Mouse (Mus musculus) heart, embryonic 13.5 days (tissue): ENCODE results near the gene Gtf3c5. TPM values are rescaled to one million over a fixed set of nuclear protein-coding genes. Genes with fewer than 3 reads are reported as not detected.

ENCODE experiments used
- ATAC-seq: fragments of 200-750 bp; cut with Nextera tagmentation; 2 replicates; pipeline ENCODE4 v1.8.0; 2017; ENCODE audit warnings: moderate TSS enrichment; ENCODE audit not compliant: insufficient number of reproducible peaks, low FRiP score, low TSS enrichment; ENCODE audit errors: extremely low read depth
- H3K27ac ChIP-seq: fragments of 300-500 bp; sonication (generic); replicated peaks from 2 replicates; pipeline ENCODE4 v1.5.1; 2015; ENCODE audit warnings: moderate library complexity, mild to moderate bottlenecking, inconsistent platforms
- H3K27me3 ChIP-seq: fragments of 300-500 bp; sonication (generic); replicated peaks from 2 replicates; pipeline ENCODE4 v1.6.1; 2015; ENCODE audit warnings: mild to moderate bottlenecking, inconsistent platforms
- H3K36me3 ChIP-seq: fragments of 300-500 bp; sonication (generic); 2 replicates; pipeline ENCODE4 v1.6.1; 2015; ENCODE audit warnings: mild to moderate bottlenecking, inconsistent platforms
- H3K4me1 ChIP-seq: fragments of 300-500 bp; sonication (generic); 2 replicates; pipeline ENCODE4 v1.6.1; 2015; ENCODE audit warnings: inconsistent platforms
- H3K4me2 ChIP-seq: fragments of 300-500 bp; sonication (generic); 2 replicates; pipeline ENCODE4 v1.6.1; 2015; ENCODE audit warnings: inconsistent platforms, mild to moderate bottlenecking, moderate library complexity
- H3K4me3 ChIP-seq: fragments of 300-500 bp; sonication (generic); 2 replicates; pipeline ENCODE4 v1.5.1; 2015; ENCODE audit warnings: moderate library complexity, mild to moderate bottlenecking, inconsistent platforms
- H3K9ac ChIP-seq: fragments of 300-500 bp; sonication (generic); 2 replicates; pipeline ENCODE4 v1.6.1; 2015; ENCODE audit warnings: inconsistent platforms, mild to moderate bottlenecking, moderate library complexity
- H3K9me3 ChIP-seq: fragments of 300-500 bp; sonication (generic); 2 replicates; pipeline ENCODE4 v1.6.1; 2016; ENCODE audit warnings: inconsistent platforms
- WGBS: fragments of 180-500 bp; shearing (Covaris S2); methylation state at CpG from one replicate; pipeline ENCODE4 v1.1.7; 2015; ENCODE audit warnings: mixed read lengths; 5-methylcytosine and 5-hydroxymethylcytosine counted together
- polyA plus RNA-seq: library from polyadenylated mRNA; unstranded; fragments of >200 nt; fragmentation: Nextera tagmentation; extraction: Ambion mirVana; gene quantifications from 2 replicates; pipeline ENCODE4 v1.2.1, GENCODE M21; 2015

Gtf3c5 gene
- polyA plus RNA-seq, 1 experiment from 2014 or later = 29.8 TPM

DNA sequence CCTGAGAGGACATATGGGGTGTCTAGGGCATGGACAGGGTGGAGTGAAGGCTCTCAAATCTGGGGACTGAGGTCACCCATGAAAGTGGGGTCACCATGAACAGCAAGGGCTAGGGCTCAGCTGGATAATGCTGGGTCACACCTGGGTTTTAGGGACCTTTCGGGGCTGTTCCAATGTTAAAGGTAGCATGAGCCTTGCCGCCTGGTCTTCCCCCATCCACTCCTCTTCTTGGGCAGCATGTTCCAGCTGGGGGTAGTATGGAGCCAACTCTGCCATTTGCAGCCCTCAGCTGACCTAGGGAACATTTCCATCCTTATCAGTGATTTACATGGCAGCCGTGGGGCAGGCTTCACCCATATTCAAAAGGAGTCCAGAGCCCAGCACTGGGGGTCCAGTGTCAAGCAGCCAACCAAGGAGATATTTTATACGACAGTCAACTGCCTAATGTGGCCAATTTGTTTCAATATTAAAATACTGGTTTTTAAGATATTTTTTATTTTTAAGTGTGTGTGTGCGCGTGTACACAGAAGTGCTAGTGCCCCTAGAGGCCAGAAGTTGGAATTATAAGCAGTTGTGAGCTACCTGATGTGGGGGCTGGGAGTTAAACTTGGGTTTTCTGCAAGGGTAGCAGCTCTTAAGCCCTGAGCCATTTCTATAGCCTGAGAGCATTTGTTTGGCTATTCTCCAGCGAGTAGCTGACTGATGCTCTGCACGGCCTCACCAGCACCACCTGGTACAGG is 23.2 kb upstream of the Gtf3c5 start:
- ATAC-seq = no peak

DNA sequence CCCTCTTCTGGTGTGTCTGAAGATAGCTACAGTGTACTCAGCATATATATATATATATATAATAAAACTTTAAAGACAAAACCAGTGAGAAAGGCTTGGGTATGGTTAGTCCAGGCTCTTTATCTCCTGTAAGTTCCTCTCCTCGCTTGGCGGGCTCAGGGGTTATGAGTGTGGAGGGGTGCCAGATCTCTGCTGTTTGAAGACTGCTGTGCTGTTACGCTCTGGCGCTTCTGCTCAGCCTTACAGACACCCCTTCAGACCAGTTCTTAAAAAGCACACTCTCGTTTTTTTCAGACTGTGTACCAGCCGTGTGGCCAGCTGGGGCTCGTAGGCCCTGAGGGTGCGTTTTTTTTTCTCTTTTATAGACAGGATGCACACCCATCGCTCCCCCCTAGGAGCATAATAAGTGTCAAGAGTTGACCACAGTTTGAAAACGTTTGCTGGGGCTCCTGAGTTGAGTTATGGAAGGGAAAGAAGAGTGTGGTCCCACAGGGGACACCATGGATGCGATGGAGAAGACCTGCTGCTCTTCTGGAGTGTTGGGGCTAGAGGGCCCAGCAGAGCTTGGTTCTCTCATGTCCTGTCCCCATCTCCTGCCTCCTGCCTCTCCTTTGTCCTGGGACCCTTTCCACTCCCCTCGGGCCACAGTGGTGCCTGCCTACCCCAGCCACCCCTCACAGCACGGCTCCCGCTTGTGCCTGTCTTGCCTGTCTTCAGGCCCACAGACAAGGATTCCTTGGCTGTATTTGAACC is 22.4 kb upstream of the Gtf3c5 start:
- WGBS = 73% methylated on average over 14 of the region's 14 CpGs
- Histone ChIP-seq H3K27ac (no peak overlapping the region), H3K27me3 (no peaks in the 10 kb centered on the region), H3K4me3 (no peak overlapping the region), H3K9ac (no peak overlapping the region), H3K36me3 (no peaks in the 10 kb centered on the region), H3K9me3 (no peaks in the 10 kb centered on the region), H3K4me1 (peaks cover 32% of the 10 kb centered on the region), H3K4me2 (no peak overlapping the region)
- no peak for ATAC-seq

More for the DNA sequence above, 23.2 kb upstream of the Gtf3c5 start:
- Histone ChIP-seq H3K4me3 (no peak overlapping the region), H3K9me3 (no peaks in the 10 kb centered on the region), H3K4me2 (no peak overlapping the region), H3K4me1 (peaks cover 29% of the 10 kb centered on the region), H3K9ac (no peak overlapping the region), H3K27ac (no peak overlapping the region), H3K27me3 (no peaks in the 10 kb centered on the region), H3K36me3 (no peaks in the 10 kb centered on the region)
- WGBS = 57% methylated on average over 8 of the region's 8 CpGs

DNA sequence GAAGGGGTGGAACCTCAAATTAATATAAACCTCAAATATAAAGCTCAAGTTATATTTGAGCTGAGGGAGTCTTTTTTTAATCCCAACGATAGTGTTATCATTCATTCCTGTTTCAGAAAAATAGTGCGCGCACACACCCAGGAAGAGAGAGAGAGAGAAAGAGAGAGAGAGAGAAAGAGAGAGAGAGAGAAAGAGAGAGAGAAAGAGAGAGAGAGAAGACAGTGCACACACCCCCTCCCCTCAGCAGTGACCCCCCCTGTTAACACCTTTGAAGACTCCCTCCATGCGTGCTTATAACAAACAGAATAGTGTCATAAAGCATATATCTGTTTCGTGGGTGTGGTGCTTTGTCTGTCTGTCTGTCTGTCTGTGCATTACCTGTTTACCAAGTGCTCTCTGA is 20.0 kb upstream of the Gtf3c5 start:
- Histone ChIP-seq H3K9ac (no peak overlapping the region), H3K36me3 (no peaks in the 10 kb centered on the region), H3K4me1 (peaks cover 48% of the 10 kb centered on the region), H3K27ac (no peak overlapping the region), H3K4me2 (no peak overlapping the region), H3K9me3 (no peaks in the 10 kb centered on the region), H3K4me3 (no peak overlapping the region), H3K27me3 (no peaks in the 10 kb centered on the region)
- no peak for ATAC-seq
- 83% methylated on average over 5 of the region's 5 CpGs for WGBS

DNA sequence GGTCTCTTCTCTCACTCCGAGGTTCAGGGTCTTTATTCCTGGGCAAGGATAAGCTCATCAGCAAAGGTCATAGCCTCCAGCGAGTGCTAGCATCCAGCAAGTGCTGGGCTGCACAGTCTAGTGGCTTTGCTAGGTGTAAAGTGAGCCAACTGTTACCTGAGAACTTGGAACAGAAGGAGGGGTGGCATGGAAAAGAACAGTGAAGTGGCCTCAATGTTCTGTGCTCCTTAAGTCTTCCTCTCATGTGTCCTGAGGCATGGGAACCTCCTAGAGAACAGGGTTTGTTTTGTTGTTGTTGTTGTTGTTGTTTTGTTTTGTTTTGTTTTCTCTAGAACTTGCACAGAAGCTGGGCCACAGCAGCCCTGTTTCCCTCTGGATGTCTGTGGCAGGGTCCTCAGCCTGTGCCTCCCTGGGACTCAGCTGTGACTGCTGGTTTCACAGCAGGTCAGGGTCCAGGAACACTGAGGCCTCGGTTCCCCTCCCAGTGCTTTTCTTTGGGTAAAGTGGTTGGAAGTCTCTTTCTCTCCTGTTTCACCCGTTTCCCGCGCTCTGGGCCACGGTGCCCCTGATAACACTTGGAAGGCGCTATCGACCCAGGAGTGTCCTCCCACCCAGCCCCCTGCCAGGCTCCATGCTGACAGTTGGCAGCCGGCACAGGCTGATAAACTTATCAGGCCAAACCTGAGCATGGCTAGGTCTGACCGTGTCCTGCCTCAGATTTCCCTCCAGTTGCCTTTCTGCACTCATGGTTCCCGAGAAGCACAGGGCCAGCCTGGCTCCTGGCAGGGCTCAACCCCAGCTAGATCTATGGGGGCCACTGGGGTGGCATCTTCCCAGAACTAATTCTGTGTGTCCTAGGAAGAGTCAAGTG is 18.4 kb upstream of the Gtf3c5 start:
- peaks cover 3% of the 10 kb centered on the region; the same call in 1 of the 2 replicates for H3K9me3 ChIP-seq
- peak overlapping the region; percentile 45 for H3K9ac ChIP-seq
- no peak overlapping the region for H3K4me3 ChIP-seq
- 7% methylated on average over 12 of the region's 12 CpGs for WGBS
- H3K4me1 ChIP-seq = peaks cover 55% of the 10 kb centered on the region
- no peaks in the 10 kb centered on the region for H3K27me3 ChIP-seq
- peak; percentile 26 for ATAC-seq
- H3K27ac ChIP-seq = peak overlapping the region; percentile 65
- no peaks in the 10 kb centered on the region for H3K36me3 ChIP-seq
- H3K4me2 ChIP-seq = peak overlapping the region; percentile 33

DNA sequence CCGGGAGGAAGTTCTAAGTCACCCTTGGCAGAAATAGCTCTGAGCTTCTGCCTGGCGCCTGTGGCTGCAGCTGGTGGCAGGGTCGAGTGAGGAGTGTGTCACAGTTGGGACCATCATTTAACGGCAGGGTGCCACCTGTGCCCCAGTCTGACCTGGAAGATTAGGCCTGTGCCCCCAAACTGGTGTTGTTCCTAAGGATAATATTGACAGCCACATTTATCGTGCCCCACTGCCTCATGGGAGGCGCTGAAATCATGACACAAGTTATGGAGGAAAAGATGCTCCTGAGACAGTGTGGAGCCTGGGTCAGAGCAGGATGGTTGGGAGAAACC is 16.0 kb upstream of the Gtf3c5 start:
- H3K4me1 ChIP-seq = peaks cover 46% of the 10 kb centered on the region
- peak overlapping the region; percentile 52 for H3K27ac ChIP-seq
- H3K36me3 ChIP-seq = no peaks in the 10 kb centered on the region
- ATAC-seq = no peak
- H3K9me3 ChIP-seq = peaks cover 3% of the 10 kb centered on the region; the same call in 1 of the 2 replicates
- H3K27me3 ChIP-seq = no peaks in the 10 kb centered on the region
- 42% methylated on average over 6 of the region's 6 CpGs for WGBS
- H3K9ac ChIP-seq = 0 out of 2 replicates have a peak overlapping the region, but pooled peaks have one; percentile 10
- H3K4me3 ChIP-seq = no peak overlapping the region
- peak overlapping the region; percentile 12; the same call in 1 of the 2 replicates for H3K4me2 ChIP-seq

DNA sequence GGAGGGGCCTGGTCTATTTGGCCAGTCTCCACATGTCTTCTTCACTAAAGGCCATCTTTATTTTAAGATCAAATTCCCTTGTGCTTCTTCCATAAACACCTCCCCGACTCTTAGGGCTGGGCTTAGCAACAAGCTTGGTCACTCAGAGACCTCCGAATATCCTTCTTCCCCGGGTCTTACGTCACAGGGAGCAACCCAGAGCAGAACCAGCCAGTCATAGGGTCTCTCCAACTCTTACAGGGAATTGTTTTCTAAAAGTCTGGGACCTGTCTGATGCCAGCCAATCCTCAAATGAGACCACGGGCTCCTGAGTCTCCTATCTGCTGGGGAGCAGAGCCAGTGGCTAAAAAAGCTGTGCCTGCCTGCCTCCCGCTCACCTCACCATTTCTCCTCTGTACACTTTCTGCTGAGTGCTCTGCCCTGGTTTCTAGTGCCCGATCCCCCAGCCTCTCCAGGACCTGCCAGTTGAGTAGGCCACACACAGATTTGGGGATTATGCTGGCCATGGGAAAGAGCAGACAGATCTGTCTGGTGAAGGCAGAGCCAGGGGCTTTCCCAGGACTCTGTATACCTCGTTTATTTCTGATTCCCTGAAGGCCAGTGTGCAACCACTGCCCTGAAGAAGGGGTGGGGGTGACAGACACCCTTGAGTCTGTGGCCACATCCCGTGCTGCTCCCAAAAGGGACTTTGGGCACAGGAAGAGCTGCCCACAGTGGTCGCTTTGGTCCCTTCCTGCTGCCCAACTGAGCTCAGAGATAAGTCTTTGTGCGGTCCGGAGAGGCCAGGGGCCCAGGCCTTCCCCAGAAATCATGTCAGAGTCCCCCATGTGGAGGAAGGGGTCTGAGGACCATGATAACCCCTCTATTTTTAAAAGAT is 15.4 kb upstream of the Gtf3c5 start:
- peak overlapping the region; percentile 52 for H3K27ac ChIP-seq
- 42% methylated on average over 12 of the region's 12 CpGs for WGBS
- H3K9me3 ChIP-seq = peaks cover 3% of the 10 kb centered on the region; the same call in 1 of the 2 replicates
- H3K9ac ChIP-seq = peak overlapping the region; percentile 29; the same call in 1 of the 2 replicates
- H3K4me1 ChIP-seq = peaks cover 46% of the 10 kb centered on the region
- 0 out of 2 replicates have a peak, but pooled peaks have one; percentile 25 for ATAC-seq
- no peak overlapping the region for H3K4me3 ChIP-seq
- H3K27me3 ChIP-seq = no peaks in the 10 kb centered on the region; the same call in 1 of the 2 replicates
- peak overlapping the region; percentile 12; the same call in 1 of the 2 replicates for H3K4me2 ChIP-seq
- no peaks in the 10 kb centered on the region for H3K36me3 ChIP-seq

DNA sequence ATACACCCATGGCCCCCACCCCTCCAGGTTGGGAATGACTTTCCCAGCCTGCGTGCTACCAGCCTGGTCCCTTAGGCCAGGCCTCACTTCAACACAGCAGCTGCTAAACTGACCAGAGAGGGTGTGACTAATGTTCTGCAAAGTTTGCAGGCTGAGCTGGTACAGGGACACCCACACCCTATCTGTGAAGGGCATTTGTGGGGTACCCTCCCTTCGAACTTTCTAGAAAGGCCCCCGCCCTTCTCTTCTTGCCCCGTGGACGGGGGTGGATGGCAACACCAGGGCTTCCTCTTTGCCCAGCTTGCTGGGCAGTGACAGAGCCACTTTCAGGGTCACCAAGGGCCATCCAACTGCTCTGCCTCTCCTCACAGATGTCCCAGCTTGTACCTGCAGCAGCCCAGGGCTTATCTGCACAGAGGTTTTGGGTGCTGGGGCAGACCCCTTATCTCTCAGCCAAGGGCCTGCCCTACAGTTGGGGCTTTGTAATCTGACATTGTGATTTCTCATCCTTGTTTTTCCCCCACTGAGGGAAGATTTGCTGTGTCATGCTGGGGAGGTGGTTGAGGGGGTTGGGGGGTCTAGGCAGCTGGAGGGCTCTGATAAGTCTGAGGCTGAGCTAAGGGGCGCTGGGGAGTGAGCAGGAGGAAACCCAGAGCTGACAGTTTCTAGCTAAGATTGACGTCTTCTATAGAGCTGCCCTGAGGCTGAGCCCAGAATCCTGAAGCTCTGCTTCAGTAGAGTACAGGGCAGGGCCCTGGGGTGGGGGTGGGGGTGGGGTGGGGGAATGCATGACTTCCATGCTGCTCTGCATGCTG is 14.4 kb upstream of the Gtf3c5 start:
- Histone ChIP-seq H3K27me3 (peaks cover 4% of the 10 kb centered on the region; the same call in 1 of the 2 replicates), H3K27ac (peak overlapping the region; percentile 63), H3K9ac (peak overlapping the region; percentile 42), H3K4me1 (peaks cover 46% of the 10 kb centered on the region), H3K36me3 (no peaks in the 10 kb centered on the region), H3K9me3 (peaks cover 3% of the 10 kb centered on the region; the same call in 1 of the 2 replicates), H3K4me3 (no peak overlapping the region), H3K4me2 (peak overlapping the region; percentile 12)
- 59% methylated on average over 7 of the region's 7 CpGs for WGBS
- peak; percentile 73 for ATAC-seq

DNA sequence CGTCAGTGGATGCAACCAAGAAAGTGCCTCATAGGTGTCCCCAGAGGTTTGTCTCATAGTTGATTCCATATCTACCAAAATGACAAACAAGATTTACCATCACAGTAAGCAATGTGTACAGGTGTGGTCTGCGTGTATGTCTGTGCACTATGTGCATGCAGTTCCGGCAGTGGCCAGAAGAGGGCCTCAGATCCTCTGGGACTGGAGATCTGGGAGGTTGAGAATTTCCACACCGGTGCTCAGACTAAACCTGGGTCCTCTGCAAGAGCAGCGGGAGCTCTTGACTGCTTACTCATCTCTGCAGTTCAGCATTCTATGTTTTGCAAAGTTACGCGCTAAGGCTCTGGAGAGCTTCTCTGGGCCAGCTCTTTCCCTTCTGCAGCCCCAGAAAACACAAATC is 13.4 kb upstream of the Gtf3c5 start:
- WGBS = 83% methylated on average over 7 of the region's 7 CpGs
- H3K9me3 ChIP-seq = peaks cover 3% of the 10 kb centered on the region; the same call in 1 of the 2 replicates
- H3K27me3 ChIP-seq = peaks cover 7% of the 10 kb centered on the region; the same call in 1 of the 2 replicates
- H3K36me3 ChIP-seq = no peaks in the 10 kb centered on the region
- peak overlapping the region; percentile 12; the same call in 1 of the 2 replicates for H3K4me2 ChIP-seq
- no peak overlapping the region for H3K9ac ChIP-seq
- H3K4me3 ChIP-seq = no peak overlapping the region
- H3K27ac ChIP-seq = peak overlapping the region; percentile 63
- H3K4me1 ChIP-seq = peaks cover 39% of the 10 kb centered on the region
- no peak for ATAC-seq

DNA sequence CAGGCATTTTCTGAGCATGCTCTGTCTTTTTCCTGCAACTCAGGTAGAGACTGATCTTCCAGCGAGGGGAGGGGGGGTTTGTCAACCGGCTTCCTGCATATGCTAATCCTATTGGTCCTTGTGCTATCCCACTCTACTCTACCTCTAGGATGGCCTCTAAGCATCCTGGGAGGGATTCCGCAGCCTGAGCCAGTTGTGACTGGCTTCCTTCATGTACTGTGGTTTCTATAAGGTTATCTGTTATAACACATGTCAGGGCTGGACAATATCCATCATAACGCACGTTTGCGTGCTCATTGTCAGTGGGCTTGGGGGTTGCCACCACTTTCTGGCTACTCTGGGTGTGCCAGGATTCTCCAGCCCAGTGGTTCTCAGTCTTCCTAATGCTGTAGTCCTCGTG is 12.5 kb upstream of the Gtf3c5 start:
- H3K36me3 ChIP-seq = no peaks in the 10 kb centered on the region
- ATAC-seq = no peak
- WGBS = 71% methylated on average over 7 of the region's 7 CpGs
- no peak overlapping the region for H3K4me3 ChIP-seq
- no peak overlapping the region for H3K4me2 ChIP-seq
- H3K27me3 ChIP-seq = peaks cover 15% of the 10 kb centered on the region
- H3K9ac ChIP-seq = no peak overlapping the region
- H3K4me1 ChIP-seq = peaks cover 32% of the 10 kb centered on the region
- H3K9me3 ChIP-seq = peaks cover 3% of the 10 kb centered on the region; the same call in 1 of the 2 replicates
- no peak overlapping the region for H3K27ac ChIP-seq
